Mouse (Mus musculus): ENCODE measurements around the gene Ppm1h. TPM values are rescaled to one million over a fixed set of nuclear protein-coding genes. Genes with fewer than 3 reads are reported as not detected.
A peak's percentile ranks its signal among the peaks of the same experiment; 100 is the strongest.

Gene Ppm1h
- polyA plus RNA-seq, 1 experiment from 2014 or later, result 4.5 TPM

- peaks cover 80% of the 10 kb centered on the region for H3K4me1 ChIP-seq
- H3K9ac ChIP-seq, result peak overlapping the region; percentile 23; the same call in 1 of the 2 replicates
- WGBS, result 33% methylated on average over 14 of the region's 14 CpGs
- no peaks in the 10 kb centered on the region for H3K36me3 ChIP-seq
- peak overlapping the region; percentile 46 for H3K4me2 ChIP-seq (replicated peaks)
- H3K27ac ChIP-seq (replicated peaks), result peak overlapping the region; percentile 97
- no peaks in the 10 kb centered on the region for H3K27me3 ChIP-seq
- ATAC-seq (ENCODE audit: insufficient number of reproducible peaks, low FRiP score, low TSS enrichment, low read depth), result no peak
- peak overlapping the region; percentile 21; the same call in 1 of the 2 replicates for H3K4me3 ChIP-seq (replicated peaks)
- no peaks in the 10 kb centered on the region for H3K9me3 ChIP-seq (replicated peaks)
Measured at GRCm38 (mm10) chr10:122886916-122887527, 208.5 kb downstream of the Ppm1h start.

GRCm38 (mm10) chr10:122887528-122888183 is 209.1 kb downstream of the Ppm1h start:
- H3K4me2 ChIP-seq (replicated peaks), result peak overlapping the region; percentile 46
- peaks cover 77% of the 10 kb centered on the region for H3K4me1 ChIP-seq
- 28% methylated on average over 10 of the region's 10 CpGs for WGBS
- ATAC-seq (ENCODE audit: insufficient number of reproducible peaks, low FRiP score, low TSS enrichment, low read depth), result peak; percentile 25; the same call in 1 of the 2 replicates
- H3K9ac ChIP-seq, result no peak overlapping the region
- no peaks in the 10 kb centered on the region for H3K9me3 ChIP-seq (replicated peaks)
- H3K27me3 ChIP-seq, result no peaks in the 10 kb centered on the region
- H3K36me3 ChIP-seq, result no peaks in the 10 kb centered on the region
- 0 out of 2 replicates have a peak overlapping the region, but pooled peaks have one; percentile 8 for H3K4me3 ChIP-seq (replicated peaks)
- H3K27ac ChIP-seq (replicated peaks), result peak overlapping the region; percentile 97

GRCm38 (mm10) chr10:122890682-122891350 is 212.3 kb downstream of the Ppm1h start:
- Histone ChIP-seq H3K36me3 (no peaks in the 10 kb centered on the region), H3K4me3 (replicated peaks) (no peak overlapping the region), H3K9me3 (replicated peaks) (no peaks in the 10 kb centered on the region), H3K4me1 (peaks cover 72% of the 10 kb centered on the region), H3K4me2 (replicated peaks) (no peak overlapping the region), H3K9ac (no peak overlapping the region), H3K27ac (replicated peaks) (0 out of 2 replicates have a peak overlapping the region, but pooled peaks have one; percentile 29), H3K27me3 (no peaks in the 10 kb centered on the region)
- WGBS, result 77% methylated on average over 14 of the region's 14 CpGs
- ATAC-seq (ENCODE audit: insufficient number of reproducible peaks, low FRiP score, low TSS enrichment, low read depth), result no peak

GRCm38 (mm10) chr10:122891461-122891860 is 212.9 kb downstream of the Ppm1h start:
- Histone ChIP-seq H3K4me1 (peaks cover 71% of the 10 kb centered on the region), H3K27ac (replicated peaks) (0 out of 2 replicates have a peak overlapping the region, but pooled peaks have one; percentile 29)
- 63% methylated on average over 6 of the region's 6 CpGs for WGBS

GRCm38 (mm10) chr10:122894555-122895069 is 216.1 kb downstream of the Ppm1h start:
- 33% methylated on average over 12 of the region's 12 CpGs for WGBS
- H3K4me1 ChIP-seq, result peaks cover 43% of the 10 kb centered on the region

More at GRCm38 (mm10) chr10:122891461-122891860, 212.9 kb downstream of the Ppm1h start:
- ATAC-seq (ENCODE audit: insufficient number of reproducible peaks, low FRiP score, low TSS enrichment, low read depth), result no peak
- H3K9ac ChIP-seq, result no peak overlapping the region
- no peaks in the 10 kb centered on the region for H3K27me3 ChIP-seq
- H3K4me2 ChIP-seq (replicated peaks), result no peak overlapping the region
- no peaks in the 10 kb centered on the region for H3K36me3 ChIP-seq
- H3K9me3 ChIP-seq (replicated peaks), result no peaks in the 10 kb centered on the region
- no peak overlapping the region for H3K4me3 ChIP-seq (replicated peaks)

GRCm38 (mm10) chr10:122895121-122895770 is 216.7 kb downstream of the Ppm1h start:
- WGBS, result 62% methylated on average over 12 of the region's 12 CpGs
- Histone ChIP-seq H3K9me3 (replicated peaks) (no peaks in the 10 kb centered on the region), H3K27me3 (no peaks in the 10 kb centered on the region), H3K36me3 (no peaks in the 10 kb centered on the region), H3K4me2 (replicated peaks) (no peak overlapping the region), H3K4me3 (replicated peaks) (no peak overlapping the region), H3K27ac (replicated peaks) (peak overlapping the region; percentile 87), H3K9ac (no peak overlapping the region), H3K4me1 (peaks cover 37% of the 10 kb centered on the region)
- ATAC-seq (ENCODE audit: insufficient number of reproducible peaks, low FRiP score, low TSS enrichment, low read depth), result peak; percentile 25; the same call in 1 of the 2 replicates

More at GRCm38 (mm10) chr10:122894555-122895069, 216.1 kb downstream of the Ppm1h start:
- ATAC-seq (ENCODE audit: insufficient number of reproducible peaks, low FRiP score, low TSS enrichment, low read depth), result peak; percentile 89
- Histone ChIP-seq H3K27ac (replicated peaks) (peak overlapping the region; percentile 87), H3K4me3 (replicated peaks) (no peak overlapping the region), H3K9me3 (replicated peaks) (no peaks in the 10 kb centered on the region), H3K36me3 (no peaks in the 10 kb centered on the region), H3K9ac (no peak overlapping the region), H3K27me3 (no peaks in the 10 kb centered on the region), H3K4me2 (replicated peaks) (no peak overlapping the region)

- Histone ChIP-seq H3K4me3 (replicated peaks) (no peak overlapping the region), H3K9ac (no peak overlapping the region), H3K4me2 (replicated peaks) (no peak overlapping the region), H3K27me3 (no peaks in the 10 kb centered on the region), H3K4me1 (peaks cover 21% of the 10 kb centered on the region), H3K36me3 (no peaks in the 10 kb centered on the region), H3K27ac (replicated peaks) (peak overlapping the region; percentile 35; the same call in 1 of the 2 replicates), H3K9me3 (replicated peaks) (no peaks in the 10 kb centered on the region)
- ATAC-seq (ENCODE audit: insufficient number of reproducible peaks, low FRiP score, low TSS enrichment, low read depth), result no peak
- WGBS, result 54% methylated on average over 7 of the region's 7 CpGs
Measured at GRCm38 (mm10) chr10:122899971-122900370, 221.4 kb downstream of the Ppm1h start.

- Histone ChIP-seq H3K36me3 (no peaks in the 10 kb centered on the region), H3K9me3 (replicated peaks) (no peaks in the 10 kb centered on the region), H3K4me2 (replicated peaks) (no peak overlapping the region), H3K27me3 (no peaks in the 10 kb centered on the region), H3K9ac (no peak overlapping the region), H3K4me1 (peaks cover 16% of the 10 kb centered on the region), H3K4me3 (replicated peaks) (no peak overlapping the region), H3K27ac (replicated peaks) (no peak overlapping the region)
- no peak for ATAC-seq (ENCODE audit: insufficient number of reproducible peaks, low FRiP score, low TSS enrichment, low read depth)
- 69% methylated on average over 1 of the region's 1 CpGs for WGBS
Measured at GRCm38 (mm10) chr10:122900466-122900865, 221.9 kb downstream of the Ppm1h start.

GRCm38 (mm10) chr10:122901379-122901778 is 222.8 kb downstream of the Ppm1h start:
- WGBS, result 69% methylated on average over 5 of the region's 5 CpGs
- H3K4me2 ChIP-seq (replicated peaks), result no peak overlapping the region
- no peaks in the 10 kb centered on the region for H3K9me3 ChIP-seq (replicated peaks)
- H3K27me3 ChIP-seq, result no peaks in the 10 kb centered on the region
- peak; percentile 59; the same call in 1 of the 2 replicates for ATAC-seq (ENCODE audit: insufficient number of reproducible peaks, low FRiP score, low TSS enrichment, low read depth)
- H3K36me3 ChIP-seq, result no peaks in the 10 kb centered on the region
- no peak overlapping the region for H3K27ac ChIP-seq (replicated peaks)
- peaks cover 10% of the 10 kb centered on the region for H3K4me1 ChIP-seq
- H3K9ac ChIP-seq, result no peak overlapping the region
- H3K4me3 ChIP-seq (replicated peaks), result no peak overlapping the region

GRCm38 (mm10) chr10:122909406-122910032 is 231.0 kb downstream of the Ppm1h start:
- Histone ChIP-seq H3K27me3 (no peaks in the 10 kb centered on the region), H3K4me1 (peaks cover 45% of the 10 kb centered on the region), H3K4me3 (replicated peaks) (no peak overlapping the region), H3K27ac (replicated peaks) (peak overlapping the region; percentile 99), H3K9me3 (replicated peaks) (no peaks in the 10 kb centered on the region), H3K9ac (no peak overlapping the region), H3K36me3 (no peaks in the 10 kb centered on the region), H3K4me2 (replicated peaks) (no peak overlapping the region)
- no peak for ATAC-seq (ENCODE audit: insufficient number of reproducible peaks, low FRiP score, low TSS enrichment, low read depth)
- 89% methylated on average over 9 of the region's 9 CpGs for WGBS
